ENCODE assay signal across 8 mouse cellular contexts in the genomic region with DNA sequence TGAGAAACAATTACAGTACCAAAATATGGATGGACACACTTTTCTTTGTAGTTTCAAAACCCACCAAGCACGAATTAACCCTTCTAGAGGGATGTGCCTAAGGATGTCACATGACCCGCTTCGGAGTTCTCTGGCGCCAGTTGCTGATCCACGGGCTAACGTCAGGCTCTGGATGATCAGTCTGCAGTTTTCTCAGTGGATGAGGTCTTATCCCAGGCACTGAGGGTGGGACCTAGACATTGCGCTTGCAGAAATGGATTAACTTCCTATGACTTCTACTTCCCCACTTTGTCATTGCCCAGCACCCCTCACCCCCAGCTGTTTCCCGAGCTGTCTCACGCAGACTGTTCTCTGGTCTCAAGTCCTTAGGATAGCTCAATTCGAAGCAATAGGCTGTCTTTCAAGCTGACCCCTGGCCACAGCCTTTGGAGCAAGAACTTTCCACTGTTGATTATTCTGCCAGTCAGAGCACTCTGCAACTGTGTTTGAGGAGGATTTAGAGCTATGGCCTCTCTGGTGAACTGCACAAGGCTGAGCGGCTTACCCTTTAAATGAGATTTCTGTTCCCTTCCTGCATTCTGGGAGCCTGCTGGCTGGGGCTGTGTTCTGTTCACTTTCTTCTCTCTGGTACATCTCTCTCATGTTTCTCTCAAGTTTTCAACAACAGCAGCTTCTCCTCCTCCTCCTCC. TPM values are rescaled to one million over a fixed set of nuclear protein-coding genes. Genes with fewer than 3 reads are reported as not detected.
DNase-seq lines count a peak whose midpoint lies in the region; ATAC-seq lines count a peak whose summit lies in the region.

No protein-coding gene starts in this region.

- H3K4me3 ChIP-seq in embryonic facial prominence, embryonic 13.5 days = peak overlapping the region; percentile 39

- peak overlapping the region; percentile 62 for H3K9ac ChIP-seq in embryonic facial prominence, embryonic 13.5 days

- H3K4me2 ChIP-seq in embryonic facial prominence, embryonic 13.5 days = peak overlapping the region; percentile 67

- H3K27ac ChIP-seq in embryonic facial prominence, embryonic 13.5 days = peak overlapping the region; percentile 28; the same call in 1 of the 2 replicates

- H3K4me1 ChIP-seq in embryonic facial prominence, embryonic 13.5 days = 0 out of 2 replicates have a peak, but pooled peaks cover 7% of the 10 kb centered on the region

- no peaks in the 10 kb centered on the region for H3K9me3 ChIP-seq in embryonic facial prominence, embryonic 13.5 days

- H3K27me3 ChIP-seq in embryonic facial prominence, embryonic 13.5 days = no peaks in the 10 kb centered on the region

- DNase-seq in embryo, embryonic 10 days (ENCODE audit: low spot score) = peak; percentile 72
- DNase-seq in embryo, embryonic 9.5 days (ENCODE audit: extremely low spot score) = no peak
- DNase-seq in CD4-positive, CD25-positive, alpha-beta regulatory T cell, adult 2 months (ENCODE audit: low read depth, low spot score) = peak; percentile 13
- peak; percentile 7 for DNase-seq in kidney, postnatal 14 days
- peak; percentile 19 for DNase-seq in naive thymus-derived CD4-positive, alpha-beta T cell, adult 2 months (ENCODE audit: low read depth)
- no peak for DNase-seq in frontal cortex, postnatal 36 days (ENCODE audit: low spot score in 2 of 2)

- 3% methylated on average over 11 of the region's 11 CpGs for WGBS in embryonic facial prominence, embryonic 13.5 days

- peak; percentile 80 for ATAC-seq in embryonic facial prominence, embryonic 13.5 days (ENCODE audit: insufficient number of reproducible peaks, insufficient read depth, low FRiP score, low TSS enrichment, low read depth)
- no peak for ATAC-seq in activated CD4-positive, CD25-positive, alpha-beta regulatory T cell, adult 4 months

- peaks cover 12% of the 10 kb centered on the region for H3K36me3 ChIP-seq in embryonic facial prominence, embryonic 13.5 days

RNA-seq across cellular contexts. Expression of gene Myocos, which starts 7.6 kb away (rescaled TPM):
- not detected in 2 replicates for polyA plus RNA-seq in embryonic facial prominence, embryonic 13.5 days (2015; fragmentation: Nextera tagmentation; extraction: Ambion mirVana)
- polyA plus RNA-seq in activated CD4-positive, CD25-positive, alpha-beta regulatory T cell, adult 4 months (2017; shearing (Covaris generic)) = not detected

RNA-seq across cellular contexts. Expression of gene Myoc, which starts 26.7 kb away (rescaled TPM):
- not detected in 2 replicates for polyA plus RNA-seq in embryonic facial prominence, embryonic 13.5 days (2015; fragmentation: Nextera tagmentation; extraction: Ambion mirVana)
- polyA plus RNA-seq in activated CD4-positive, CD25-positive, alpha-beta regulatory T cell, adult 4 months (2017; shearing (Covaris generic)) = not detected

Comparison
In these comparisons a context has a peak if more than half of its experiments do, and no peak if none do; other contexts are left out.
1. DNase-seq: peak in embryo, embryonic 10 days (single experiment), CD4-positive, CD25-positive, alpha-beta regulatory T cell, adult 2 months (single experiment), kidney, postnatal 14 days (single experiment) and naive thymus-derived CD4-positive, alpha-beta T cell, adult 2 months (single experiment); none in embryo, embryonic 9.5 days (single experiment) and frontal cortex, postnatal 36 days (0 of 2).